Mouse (Mus musculus): ENCODE measurements at regions not wholly inside any gene's neighbourhood (a gene's known extent, or its start where the extent isn't known, plus 50 kb on each side); places are given as distances from the start of the nearest gene placed in this dataset.
A peak's percentile ranks its signal among the peaks of the same experiment; 100 is the strongest.

DNA sequence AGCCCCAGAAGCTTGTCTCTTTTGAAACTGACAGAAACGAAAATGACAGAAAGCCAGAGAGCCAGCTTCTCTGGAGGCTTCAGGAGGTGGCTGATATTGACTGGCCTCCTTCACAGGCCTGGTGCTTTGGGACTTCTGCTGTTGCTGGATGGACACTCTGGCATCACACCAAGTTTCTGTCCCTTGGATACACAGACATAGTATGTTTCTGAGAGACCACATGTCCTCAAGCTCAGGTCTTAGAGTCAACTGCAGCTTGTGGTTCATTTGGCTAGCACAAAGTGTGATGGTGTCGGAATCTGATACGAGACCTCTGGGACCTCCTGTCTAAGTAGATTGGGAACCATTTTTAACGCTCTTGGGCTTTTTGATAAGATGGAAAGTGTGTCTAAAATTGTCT, 502.0 kb downstream of the Sqor start:
- DNase-seq (ENCODE audit: extremely low spot score in 1 of 2, low spot score in 2 of 2), result no peak
- intact Hi-C loops (cut with DNase I), result no loop called here
- no peak overlapping the region for H3K4me3 ChIP-seq
- no peak overlapping the region for H3K27ac ChIP-seq
- no peak for TF ChIP-seq CTCF (IDR thresholded peaks at IDR 0.05)

DNA sequence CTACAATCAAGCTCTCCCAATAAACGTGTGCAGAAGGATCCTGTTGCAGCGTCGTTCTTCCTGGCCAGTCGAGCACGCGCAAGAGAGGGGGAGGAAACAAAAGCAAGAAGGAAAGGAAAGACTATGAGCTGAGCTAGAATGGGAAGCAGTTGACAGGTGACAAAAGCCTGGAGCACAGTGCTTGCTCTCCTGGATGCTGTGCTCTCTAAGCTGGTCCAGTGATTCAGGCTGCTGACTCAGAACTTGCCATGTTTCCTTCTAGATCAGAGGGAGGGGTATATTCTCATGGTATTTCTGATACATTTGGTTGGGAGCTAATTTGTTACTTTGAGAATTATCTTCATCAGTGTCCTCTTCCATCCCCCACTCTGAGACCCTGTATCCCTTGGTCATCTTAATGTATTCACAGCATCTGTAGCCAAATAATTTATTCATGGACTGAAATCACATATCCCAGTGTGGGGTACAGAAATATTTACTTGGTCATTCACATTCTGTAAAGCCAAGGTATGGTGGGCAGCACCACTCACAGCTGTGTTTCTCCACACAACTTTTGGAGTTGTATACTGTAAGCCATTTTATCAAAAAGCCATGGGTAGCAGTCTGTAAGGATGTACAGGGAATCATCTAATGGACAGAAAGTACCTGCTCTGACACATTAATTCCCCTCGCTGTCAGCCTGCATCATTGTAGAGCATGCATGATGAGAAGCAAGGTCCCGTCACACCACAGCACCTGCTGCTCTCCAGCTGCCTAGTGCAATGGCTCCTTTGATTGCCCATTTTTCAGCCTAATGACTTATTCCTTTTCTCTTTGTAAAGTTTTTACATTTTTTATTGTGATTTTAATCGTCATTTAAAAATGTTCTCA, 510.1 kb downstream of the Sqor start:
- intact Hi-C loops (cut with DNase I), result no loop called here
- TF ChIP-seq CTCF (IDR thresholded peaks at IDR 0.05), result no peak
- DNase-seq (ENCODE audit: extremely low spot score in 1 of 2, low spot score in 2 of 2), result no peak
- H3K27ac ChIP-seq, result no peak overlapping the region
- no peak overlapping the region for H3K4me3 ChIP-seq

GRCm38 (mm10) chr2:123275736-123276330, 510.8 kb downstream of the Sqor start:
- DNase-seq (ENCODE audit: extremely low spot score in 1 of 2, low spot score in 2 of 2), result no peak
- Histone ChIP-seq H3K27ac (no peak overlapping the region), H3K4me3 (no peak overlapping the region)
- intact Hi-C loops (cut with DNase I), result no loop called here
- no peak for TF ChIP-seq CTCF (IDR thresholded peaks at IDR 0.05)

DNA sequence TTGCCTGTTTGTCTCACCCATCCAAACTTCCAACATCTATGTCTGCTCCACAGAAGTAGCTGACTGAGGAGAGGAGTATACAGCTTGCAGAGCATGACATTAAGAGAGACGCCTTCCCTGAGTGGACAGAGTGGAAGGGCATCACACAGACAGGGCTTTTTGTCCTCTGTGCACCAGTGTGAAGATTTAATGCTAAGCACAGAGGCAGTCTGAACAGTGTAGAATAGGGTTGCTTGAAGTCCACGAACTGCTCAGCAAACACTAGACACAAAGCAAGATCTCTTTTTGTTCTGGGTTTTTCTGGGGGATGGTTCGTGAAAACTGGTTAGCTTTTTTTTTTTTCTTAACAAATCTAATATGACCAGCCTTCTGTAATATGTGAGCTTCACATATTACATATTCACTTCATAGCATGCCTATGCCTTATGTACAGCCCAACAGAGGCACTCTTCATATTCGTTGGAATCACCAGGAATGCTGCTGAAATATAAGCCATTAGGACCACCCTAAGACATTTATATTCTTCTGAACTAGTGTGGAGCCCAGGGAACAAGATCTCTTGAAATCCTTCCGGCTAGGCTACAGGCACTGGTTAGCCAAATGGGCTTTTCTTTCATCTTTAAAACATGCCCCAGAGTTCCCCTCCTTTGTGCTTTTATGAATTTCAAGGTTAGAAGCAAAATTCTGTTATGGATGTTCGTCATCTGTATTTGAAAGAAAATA, 546.7 kb downstream of the Sqor start:
- Histone ChIP-seq H3K4me3 (no peak overlapping the region), H3K27ac (no peak overlapping the region)
- intact Hi-C loops (cut with DNase I), result loop anchor here (1.0 to 5.0 kb wide), 4 partner anchors 484 to 1906 kb away; no protein-coding TSS in a partner anchor
- DNase-seq (ENCODE audit: extremely low spot score in 1 of 2, low spot score in 2 of 2), result no peak
- no peak for TF ChIP-seq CTCF (IDR thresholded peaks at IDR 0.05)

DNA sequence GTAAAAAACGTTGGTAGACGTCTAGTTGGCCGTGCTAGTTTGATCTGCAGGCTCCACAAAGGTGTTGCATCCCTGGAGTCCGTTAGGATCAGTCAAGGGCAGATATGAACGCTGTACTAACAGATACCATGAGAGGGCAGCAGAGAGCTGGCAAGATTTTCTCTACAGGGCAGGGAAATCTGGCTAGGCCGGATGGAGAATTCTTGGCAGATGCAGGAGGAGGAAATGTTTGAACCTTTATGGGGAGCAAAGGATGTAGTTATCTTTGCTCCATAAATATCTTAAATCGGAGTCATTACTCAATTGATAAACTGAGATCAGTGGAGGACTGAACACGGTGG, 547.2 kb downstream of the Sqor start:
- peak; percentile 97 for TF ChIP-seq CTCF (IDR thresholded peaks at IDR 0.05)
- no peak overlapping the region for H3K27ac ChIP-seq
- DNase-seq (ENCODE audit: extremely low spot score in 1 of 2, low spot score in 2 of 2), result peak; percentile 78 to 83
- intact Hi-C loops (cut with DNase I), result loop anchor here (1.0 to 5.0 kb wide), 4 partner anchors 485 to 1905 kb away; no protein-coding TSS in a partner anchor
- no peak overlapping the region for H3K4me3 ChIP-seq

DNA sequence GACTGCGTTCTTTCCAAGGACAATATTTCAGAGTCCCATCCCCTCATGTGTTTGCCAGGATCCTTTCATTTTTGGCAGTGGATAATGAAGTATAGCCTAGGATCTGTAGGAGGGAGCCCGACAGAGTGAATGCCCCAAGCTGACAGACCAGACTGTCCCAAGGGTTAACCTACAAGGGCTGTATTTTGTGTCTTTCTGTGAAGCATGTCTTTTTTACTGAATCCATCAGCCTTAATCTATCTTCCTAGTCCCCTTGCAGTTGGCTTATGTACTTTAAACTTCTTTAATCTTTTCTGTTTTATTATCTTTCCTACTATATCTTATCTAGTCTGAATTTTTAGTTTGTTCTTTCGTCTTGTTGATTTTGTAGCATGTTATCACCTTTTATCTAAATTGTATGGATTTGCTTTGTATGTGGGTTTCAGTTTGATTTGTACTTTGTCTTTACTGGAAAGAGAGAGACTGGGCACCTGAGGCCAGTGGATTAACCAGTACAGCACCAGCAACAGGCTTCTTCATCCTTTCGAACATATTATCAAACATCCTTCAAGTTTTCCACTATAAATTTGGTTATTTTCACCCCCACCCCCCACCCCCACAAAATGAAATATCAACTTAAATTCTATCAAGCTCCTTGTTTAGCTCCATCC, 555.5 kb downstream of the Sqor start:
- intact Hi-C loops (cut with DNase I), result no loop called here
- no peak for DNase-seq (ENCODE audit: extremely low spot score in 1 of 2, low spot score in 2 of 2)

DNA sequence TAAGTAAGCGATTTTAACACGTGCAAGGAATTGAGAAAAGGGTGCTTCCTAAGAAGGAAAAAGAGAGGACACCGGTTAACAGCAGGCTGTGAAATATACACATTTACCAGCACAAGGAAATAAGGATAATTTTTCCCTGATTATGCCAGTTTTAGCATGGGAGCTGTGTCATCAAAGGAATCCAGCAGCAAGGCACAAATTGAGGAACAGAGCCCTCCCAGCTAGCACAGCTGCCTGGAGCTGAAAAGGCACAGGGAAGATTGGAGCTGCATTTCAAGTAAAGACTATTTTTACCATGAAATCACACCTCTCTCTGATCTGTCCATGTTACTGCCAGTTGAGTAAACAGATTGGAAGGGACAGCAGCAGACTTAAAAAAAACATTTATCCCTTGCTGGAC, 558.7 kb downstream of the Sqor start:
- no peak for TF ChIP-seq CTCF (IDR thresholded peaks at IDR 0.05)
- intact Hi-C loops (cut with DNase I), result no loop called here
- H3K27ac ChIP-seq, result no peak overlapping the region
- H3K4me3 ChIP-seq, result no peak overlapping the region
- no peak for DNase-seq (ENCODE audit: extremely low spot score in 1 of 2, low spot score in 2 of 2)

More for the DNA sequence above, 555.5 kb downstream of the Sqor start:
- no peak overlapping the region for H3K4me3 ChIP-seq
- no peak for TF ChIP-seq CTCF (IDR thresholded peaks at IDR 0.05)
- no peak overlapping the region for H3K27ac ChIP-seq

- no peak for TF ChIP-seq CTCF (IDR thresholded peaks at IDR 0.05)
- DNase-seq (ENCODE audit: extremely low spot score in 1 of 2, low spot score in 2 of 2), result no peak
- H3K27ac ChIP-seq, result no peak overlapping the region
- intact Hi-C loops (cut with DNase I), result no loop called here
- no peak overlapping the region for H3K4me3 ChIP-seq
Measured at GRCm38 (mm10) chr2:123324896-123325295, 559.9 kb downstream of the Sqor start.

GRCm38 (mm10) chr2:123349625-123350346, 584.7 kb downstream of the Sqor start:
- intact Hi-C loops (cut with DNase I), result no loop called here
- no peak overlapping the region for H3K27ac ChIP-seq
- no peak for TF ChIP-seq CTCF (IDR thresholded peaks at IDR 0.05)
- no peak for DNase-seq (ENCODE audit: extremely low spot score in 1 of 2, low spot score in 2 of 2)
- H3K4me3 ChIP-seq, result no peak overlapping the region

GRCm38 (mm10) chr2:123364204-123364603, 599.2 kb downstream of the Sqor start:
- no peak for DNase-seq (ENCODE audit: extremely low spot score in 1 of 2, low spot score in 2 of 2)
- H3K27ac ChIP-seq, result no peak overlapping the region
- intact Hi-C loops (cut with DNase I), result no loop called here
- H3K4me3 ChIP-seq, result no peak overlapping the region
- TF ChIP-seq CTCF (IDR thresholded peaks at IDR 0.05), result no peak

GRCm38 (mm10) chr2:123366571-123366970, 601.5 kb downstream of the Sqor start:
- intact Hi-C loops (cut with DNase I), result loop anchor here (5.0 kb wide), 1 partner anchor 116 kb away; no protein-coding TSS in a partner anchor
- Histone ChIP-seq H3K27ac (no peak overlapping the region), H3K4me3 (no peak overlapping the region)
- no peak for TF ChIP-seq CTCF (IDR thresholded peaks at IDR 0.05)
- DNase-seq (ENCODE audit: extremely low spot score in 1 of 2, low spot score in 2 of 2), result no peak

Data from left cerebral cortex, adult 2 months (tissue).